Mouse (Mus musculus): ENCODE data around the gene Arhgef2. TPM values are rescaled to one million over a fixed set of nuclear protein-coding genes. Genes with fewer than 3 reads are reported as not detected.
A peak's percentile ranks its signal among the peaks of the same experiment; 100 is the strongest.

The Arhgef2 gene
- total and polyA plus RNA-seq, 2 experiments from 2014 or later, result 57.1 to 93.4 TPM

DNA sequence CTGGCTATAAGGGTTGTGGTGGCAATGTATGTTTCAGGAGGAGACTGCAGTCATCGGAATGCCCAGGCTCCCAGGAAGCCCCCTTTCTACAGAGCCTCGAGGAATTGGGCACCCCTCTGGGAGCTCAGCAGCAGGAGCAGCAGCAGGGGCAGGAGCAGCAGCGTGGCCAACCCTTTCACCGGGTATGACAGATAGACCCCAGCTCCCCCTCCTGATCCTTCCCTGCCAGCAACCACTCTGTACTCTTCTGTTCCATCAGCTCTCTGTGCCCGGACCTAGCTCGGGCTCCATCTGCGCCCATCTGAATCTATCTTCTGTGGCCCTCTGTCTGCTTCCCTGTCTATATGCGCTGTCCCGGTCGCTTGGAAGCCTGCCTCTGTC lies 2.0 kb downstream of the Arhgef2 start:
- 13% methylated on average over 10 of the region's 10 CpGs for WGBS
- no peaks in the 10 kb centered on the region for H3K36me3 ChIP-seq (ENCODE audit: insufficient read depth, low read length)
- H3K4me3 ChIP-seq (ENCODE audit: low read length), result peak overlapping the region; percentile 30; the same call in 1 of the 2 replicates
- H3K4me2 ChIP-seq (ENCODE audit: low read depth, low read length), result peak overlapping the region; percentile 63
- DNase-seq (ENCODE audit: low spot score) (peak; percentile 21), ATAC-seq (peak; percentile 72)
- H3K27me3 ChIP-seq (ENCODE audit: insufficient read depth, low read length), result no peaks in the 10 kb centered on the region
- TF ChIP-seq CTCF (IDR thresholded peaks at IDR 0.05; ENCODE audit: low read depth), result no peak
- 0 out of 2 replicates have a peak, but pooled peaks cover 4% of the 10 kb centered on the region for H3K4me1 ChIP-seq (ENCODE audit: insufficient read depth, low read length)
- H3K9ac ChIP-seq (replicated peaks; ENCODE audit: low read length), result peak overlapping the region; percentile 37; the same call in 1 of the 2 replicates
- no peak overlapping the region for H3K27ac ChIP-seq
- no peaks in the 10 kb centered on the region for H3K9me3 ChIP-seq (ENCODE audit: low read length)

DNA sequence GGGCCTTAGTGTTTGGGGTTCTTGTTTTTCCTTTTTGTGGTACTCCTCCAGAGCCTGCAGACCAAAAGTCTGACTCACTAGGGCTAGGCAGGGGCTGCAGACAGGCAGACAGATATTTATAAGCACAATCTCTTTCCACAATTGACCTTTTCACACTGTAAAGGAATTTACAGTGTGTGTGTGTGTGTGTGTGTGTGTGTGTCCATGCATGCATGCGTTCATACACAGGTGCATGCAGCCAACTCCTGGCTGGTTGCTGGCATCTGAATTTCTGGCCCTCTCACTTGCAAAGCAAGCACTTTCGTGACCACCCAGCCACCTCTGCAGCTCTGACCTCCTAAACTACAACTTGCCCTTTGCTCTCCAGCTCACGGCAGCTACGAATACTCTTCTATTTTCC lies 3.3 kb downstream of the Arhgef2 start:
- no peak overlapping the region for H3K4me3 ChIP-seq (ENCODE audit: low read length)
- H3K27ac ChIP-seq, result no peak overlapping the region
- 0 out of 2 replicates have a peak, but pooled peaks cover 4% of the 10 kb centered on the region for H3K4me1 ChIP-seq (ENCODE audit: insufficient read depth, low read length)
- ATAC-seq (no peak), DNase-seq (ENCODE audit: low spot score) (no peak)
- WGBS, result 77% methylated on average over 4 of the region's 4 CpGs
- H3K36me3 ChIP-seq (ENCODE audit: insufficient read depth, low read length), result no peaks in the 10 kb centered on the region
- H3K4me2 ChIP-seq (ENCODE audit: low read depth, low read length), result no peak overlapping the region
- no peaks in the 10 kb centered on the region for H3K9me3 ChIP-seq (ENCODE audit: low read length)
- TF ChIP-seq CTCF (IDR thresholded peaks at IDR 0.05; ENCODE audit: low read depth), result no peak
- no peaks in the 10 kb centered on the region for H3K27me3 ChIP-seq (ENCODE audit: insufficient read depth, low read length)
- H3K9ac ChIP-seq (replicated peaks; ENCODE audit: low read length), result no peak overlapping the region

DNA sequence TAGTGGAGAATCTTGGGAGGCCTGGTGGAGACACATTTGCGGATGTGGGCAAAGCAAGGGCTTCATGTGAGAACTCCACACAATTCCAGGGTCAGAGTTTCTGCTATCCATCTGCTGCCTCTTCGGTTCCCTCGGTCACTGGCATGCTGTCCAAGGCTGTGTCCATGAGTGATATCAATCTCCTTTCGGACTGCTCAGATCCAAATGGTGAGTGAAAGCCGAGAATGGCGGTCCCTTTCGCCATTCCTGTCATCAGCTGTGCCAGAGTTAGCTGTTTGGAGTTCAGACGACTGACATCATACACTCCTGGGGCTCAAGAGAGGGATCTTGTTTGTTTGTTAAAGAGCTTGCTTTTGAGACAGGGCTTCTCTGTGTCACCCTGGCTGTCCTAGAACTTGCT lies 8.7 kb downstream of the Arhgef2 start:
- no peak overlapping the region for H3K4me2 ChIP-seq (ENCODE audit: low read depth, low read length)
- H3K27ac ChIP-seq, result no peak overlapping the region
- no peaks in the 10 kb centered on the region for H3K36me3 ChIP-seq (ENCODE audit: insufficient read depth, low read length)
- no peak for DNase-seq (ENCODE audit: low spot score)
- no peak overlapping the region for H3K4me3 ChIP-seq (ENCODE audit: low read length)
- H3K9ac ChIP-seq (replicated peaks; ENCODE audit: low read length), result no peak overlapping the region
- 81% methylated on average over 8 of the region's 8 CpGs for WGBS
- no peaks in the 10 kb centered on the region for H3K27me3 ChIP-seq (ENCODE audit: insufficient read depth, low read length)
- ATAC-seq, result no peak
- peaks cover 7% of the 10 kb centered on the region; the same call in 1 of the 2 replicates for H3K4me1 ChIP-seq (ENCODE audit: insufficient read depth, low read length)
- TF ChIP-seq CTCF (IDR thresholded peaks at IDR 0.05; ENCODE audit: low read depth), result no peak
- no peaks in the 10 kb centered on the region for H3K9me3 ChIP-seq (ENCODE audit: low read length)

DNA sequence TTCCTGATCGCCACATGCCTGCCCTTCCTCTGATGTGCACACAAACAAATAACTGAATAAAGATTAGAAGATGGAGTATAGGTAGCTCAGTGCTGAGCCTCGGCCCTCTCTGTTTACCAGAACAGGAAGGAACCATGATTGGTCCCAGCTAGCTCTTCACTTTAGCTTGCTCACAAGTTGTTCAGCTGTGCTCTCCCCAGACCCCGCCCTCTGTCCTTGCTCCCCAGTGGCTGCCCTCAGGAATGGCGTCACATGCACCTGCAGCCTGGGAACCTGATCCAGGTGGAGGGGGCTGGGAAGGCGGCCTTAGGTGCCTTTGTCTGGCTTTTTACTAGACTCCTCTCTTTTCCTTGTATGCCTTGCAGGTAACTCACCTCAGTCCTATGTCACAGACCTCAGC lies 9.4 kb downstream of the Arhgef2 start:
- TF ChIP-seq CTCF (IDR thresholded peaks at IDR 0.05; ENCODE audit: low read depth), result no peak
- Histone ChIP-seq H3K9me3 (ENCODE audit: low read length) (no peaks in the 10 kb centered on the region), H3K27me3 (ENCODE audit: insufficient read depth, low read length) (no peaks in the 10 kb centered on the region), H3K36me3 (ENCODE audit: insufficient read depth, low read length) (no peaks in the 10 kb centered on the region), H3K27ac (peak overlapping the region; percentile 45; the same call in 1 of the 2 replicates), H3K4me3 (ENCODE audit: low read length) (no peak overlapping the region), H3K4me1 (ENCODE audit: insufficient read depth, low read length) (peaks cover 7% of the 10 kb centered on the region; the same call in 1 of the 2 replicates), H3K4me2 (ENCODE audit: low read depth, low read length) (no peak overlapping the region), H3K9ac (replicated peaks; ENCODE audit: low read length) (no peak overlapping the region)
- no peak for DNase-seq (ENCODE audit: low spot score)
- no peak for ATAC-seq
- 81% methylated on average over 5 of the region's 5 CpGs for WGBS

DNA sequence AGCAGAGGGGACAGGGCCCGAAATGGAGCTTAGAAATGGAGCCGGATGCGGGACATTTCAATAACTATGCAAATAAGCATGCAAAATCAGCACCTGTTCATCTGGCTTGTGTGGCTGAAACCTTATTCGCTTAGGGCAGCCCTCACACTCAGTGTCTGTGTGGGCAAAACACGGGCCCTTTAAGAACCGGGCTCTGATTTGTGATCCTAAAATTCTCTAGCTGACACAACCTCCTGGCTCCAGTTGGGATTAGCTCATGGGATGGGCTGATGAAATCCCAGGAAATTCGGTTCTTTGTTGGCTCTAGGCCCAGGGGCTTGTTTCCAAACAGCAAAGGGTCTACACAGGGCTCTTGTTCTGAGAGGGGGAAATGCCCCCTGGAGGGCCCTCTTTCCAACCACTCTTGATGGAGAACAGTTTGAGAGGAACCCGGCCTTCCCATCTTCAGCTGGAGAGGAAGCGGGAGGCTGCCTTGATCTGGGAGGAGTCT lies 10.2 kb downstream of the Arhgef2 start:
- Histone ChIP-seq H3K4me1 (ENCODE audit: insufficient read depth, low read length) (peaks cover 7% of the 10 kb centered on the region; the same call in 1 of the 2 replicates), H3K36me3 (ENCODE audit: insufficient read depth, low read length) (no peaks in the 10 kb centered on the region), H3K27me3 (ENCODE audit: insufficient read depth, low read length) (no peaks in the 10 kb centered on the region), H3K27ac (peak overlapping the region; percentile 45; the same call in 1 of the 2 replicates), H3K9me3 (ENCODE audit: low read length) (no peaks in the 10 kb centered on the region), H3K9ac (replicated peaks; ENCODE audit: low read length) (peak overlapping the region; percentile 17; the same call in 1 of the 2 replicates), H3K4me3 (ENCODE audit: low read length) (no peak overlapping the region), H3K4me2 (ENCODE audit: low read depth, low read length) (0 out of 2 replicates have a peak overlapping the region, but pooled peaks have one; percentile 13)
- no peak for TF ChIP-seq CTCF (IDR thresholded peaks at IDR 0.05; ENCODE audit: low read depth)
- DNase-seq (ENCODE audit: low spot score), result peak; percentile 63
- WGBS, result 26% methylated on average over 9 of the region's 9 CpGs
- peak; percentile 60; the same call in 1 of the 2 replicates for ATAC-seq

DNA sequence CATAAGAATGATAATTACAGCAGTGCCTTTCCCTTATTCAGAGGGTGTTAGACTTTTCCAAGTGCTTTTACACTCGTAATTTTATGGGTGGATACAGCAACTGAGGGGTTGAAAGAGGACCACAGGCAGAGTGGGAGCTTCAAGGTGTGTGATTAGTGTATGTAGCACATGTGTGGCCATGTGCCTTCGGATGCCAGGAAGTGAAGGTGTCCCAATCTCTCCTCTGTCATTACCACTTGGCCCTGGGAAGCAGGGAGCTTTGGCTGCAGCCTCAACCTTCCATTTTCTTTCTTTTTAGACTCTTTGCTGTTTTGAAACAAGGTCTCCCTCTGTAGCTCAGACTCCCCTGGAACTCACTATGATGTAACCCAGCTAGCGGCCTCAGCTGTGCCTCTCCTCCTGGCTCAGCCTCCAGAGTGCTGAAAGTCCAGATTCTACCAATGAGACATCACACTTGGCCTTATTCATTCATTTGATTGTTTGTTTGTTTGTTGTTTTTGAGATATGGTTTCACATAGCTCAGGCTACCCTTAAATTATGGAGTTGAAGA lies 11.3 kb downstream of the Arhgef2 start:
- H3K9ac ChIP-seq (replicated peaks; ENCODE audit: low read length), result no peak overlapping the region
- DNase-seq (ENCODE audit: low spot score) (no peak), ATAC-seq (no peak)
- H3K27me3 ChIP-seq (ENCODE audit: insufficient read depth, low read length), result no peaks in the 10 kb centered on the region
- H3K4me3 ChIP-seq (ENCODE audit: low read length), result no peak overlapping the region
- H3K36me3 ChIP-seq (ENCODE audit: insufficient read depth, low read length), result no peaks in the 10 kb centered on the region
- peaks cover 7% of the 10 kb centered on the region; the same call in 1 of the 2 replicates for H3K4me1 ChIP-seq (ENCODE audit: insufficient read depth, low read length)
- 79% methylated on average over 3 of the region's 3 CpGs for WGBS
- no peak overlapping the region for H3K27ac ChIP-seq
- H3K9me3 ChIP-seq (ENCODE audit: low read length), result no peaks in the 10 kb centered on the region
- H3K4me2 ChIP-seq (ENCODE audit: low read depth, low read length), result no peak overlapping the region
- no peak for TF ChIP-seq CTCF (IDR thresholded peaks at IDR 0.05; ENCODE audit: low read depth)
